ENCODE assay signal across 11 mouse cellular contexts in the genomic region with DNA sequence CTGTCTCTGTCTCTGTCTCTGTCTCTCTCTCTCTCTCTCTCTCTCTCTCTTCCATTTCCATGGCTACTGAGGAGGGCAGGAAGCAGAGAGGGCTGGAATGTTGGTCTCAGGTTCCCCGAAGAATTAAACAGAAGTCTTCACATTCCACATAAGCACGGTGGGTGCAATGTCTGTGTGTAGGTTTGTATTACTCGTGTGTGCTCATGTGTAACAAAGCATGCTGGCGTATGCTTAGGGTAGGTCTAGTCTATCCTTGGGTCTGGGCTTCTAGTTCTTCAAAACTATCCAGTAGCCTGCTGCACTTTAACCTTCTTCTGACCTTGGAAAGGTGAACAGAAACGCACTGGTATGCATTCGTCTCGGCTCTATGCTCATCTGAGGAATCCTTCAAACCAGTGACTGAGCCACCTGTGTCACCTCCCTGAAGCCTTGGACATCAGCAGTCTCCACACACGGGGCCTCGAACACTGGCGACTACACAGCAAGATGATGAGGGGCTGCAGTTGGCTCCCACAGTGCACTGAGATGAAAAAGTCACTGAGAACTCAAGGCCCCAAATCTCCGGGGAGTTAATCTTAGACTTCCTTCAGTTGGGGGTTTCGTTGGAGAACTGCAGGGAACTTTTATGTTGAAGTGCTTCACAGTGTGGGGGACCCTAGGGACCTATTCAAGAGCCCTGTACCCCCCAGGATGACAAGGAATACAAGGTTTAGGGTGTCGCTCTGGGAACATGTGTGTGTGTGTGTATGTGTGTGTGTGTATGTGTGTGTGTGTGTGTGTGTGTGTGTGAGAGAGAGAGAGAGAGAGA.
DNase-seq lines count a peak whose midpoint lies in the region; ATAC-seq and TF ChIP-seq lines count a peak whose summit lies in the region.
"Had no signal": no experiment of that assay in that cellular context is flagged by ENCODE, and none has a peak within 500 bp of the region (broad histone marks: within the 10 kb centered on the region; RNA-seq: fewer than 3 reads in every experiment).

No protein-coding gene starts in this region.

- peaks cover 31% of the 10 kb centered on the region for H3K79me2 ChIP-seq in myocyte (ENCODE audit: control insufficient read depth, insufficient read depth)

- no peaks in the 10 kb centered on the region for H3K27me3 ChIP-seq in forebrain, embryonic 10.5 days (ENCODE audit: poor library complexity, severe bottlenecking)
- no peaks in the 10 kb centered on the region for H3K27me3 ChIP-seq in forebrain, embryonic 16.5 days (replicated peaks; ENCODE audit: control insufficient read depth, insufficient read depth, low read length)
- H3K27me3 ChIP-seq in lung, embryonic 15.5 days = no peaks in the 10 kb centered on the region
- H3K27me3 ChIP-seq in forebrain, embryonic 14.5 days (replicated peaks; ENCODE audit: control insufficient read depth, insufficient read depth, low read length) = no peaks in the 10 kb centered on the region
- no peaks in the 10 kb centered on the region for H3K27me3 ChIP-seq in myocyte (ENCODE audit: control insufficient read depth, insufficient read depth, insufficient read length)

- no peak overlapping the region for H3K9ac ChIP-seq in forebrain, embryonic 16.5 days (replicated peaks; ENCODE audit: low read depth, low read length)
- no peak overlapping the region for H3K9ac ChIP-seq in lung, embryonic 15.5 days
- H3K9ac ChIP-seq in forebrain, embryonic 14.5 days (ENCODE audit: low read length) = no peak overlapping the region

- 62% methylated on average over 13 of the region's 13 CpGs for WGBS in forebrain, embryonic 10.5 days
- 60% methylated on average over 13 of the region's 13 CpGs for WGBS in forebrain, embryonic 16.5 days
- 47% methylated on average over 13 of the region's 13 CpGs for WGBS in lung, embryonic 15.5 days
- 67% methylated on average over 13 of the region's 13 CpGs for WGBS in forebrain, embryonic 14.5 days

- no peak for ATAC-seq in forebrain, embryonic 16.5 days
- no peak for ATAC-seq in lung, embryonic 15.5 days (ENCODE audit: borderline replicate concordance, extremely low read depth, low FRiP score, low TSS enrichment)
- ATAC-seq in forebrain, embryonic 14.5 days = no peak

- no peak overlapping the region for H3K4me3 ChIP-seq in forebrain, embryonic 10.5 days
- no peak overlapping the region for H3K4me3 ChIP-seq in forebrain, embryonic 16.5 days (replicated peaks; ENCODE audit: low read length)
- no peak overlapping the region for H3K4me3 ChIP-seq in lung, embryonic 15.5 days
- no peak overlapping the region for H3K4me3 ChIP-seq in forebrain, embryonic 14.5 days (ENCODE audit: low read depth, low read length)
- no peak overlapping the region for H3K4me3 ChIP-seq in myocyte
- H3K4me3 ChIP-seq: heart, adult 2 months had no signal

- H3ac ChIP-seq in myocyte (ENCODE audit: control insufficient read depth, insufficient read length) = no peak overlapping the region

- peak overlapping the region; percentile 70 for H3K27ac ChIP-seq in forebrain, embryonic 10.5 days
- no peak overlapping the region for H3K27ac ChIP-seq in forebrain, embryonic 16.5 days (ENCODE audit: low read length)
- peak overlapping the region; percentile 74 for H3K27ac ChIP-seq in lung, embryonic 15.5 days
- 0 out of 2 replicates have a peak overlapping the region, but pooled peaks have one; percentile 48 for H3K27ac ChIP-seq in forebrain, embryonic 14.5 days (ENCODE audit: low read depth, low read length)

- DNase-seq in forebrain, embryonic 10.5 days (ENCODE audit: extremely low spot score, low spot score) = no peak
- no peak for DNase-seq in lung, postnatal 10 days
- DNase-seq in forebrain, embryonic 14.5 days (ENCODE audit: low spot score) = no peak
- DNase-seq in adrenal gland, postnatal 25 days = no peak
- DNase-seq in left cerebral cortex, adult 11 months (ENCODE audit: low spot score) = no peak
- DNase-seq: lung, postnatal 36 days; right cerebral cortex, postnatal 14 days had no signal

- peaks cover 45% of the 10 kb centered on the region for H3K36me3 ChIP-seq in forebrain, embryonic 10.5 days (replicated peaks)
- no peaks in the 10 kb centered on the region for H3K36me3 ChIP-seq in forebrain, embryonic 16.5 days (ENCODE audit: control insufficient read depth, insufficient read depth)
- H3K36me3 ChIP-seq in lung, embryonic 15.5 days = no peaks in the 10 kb centered on the region
- no peaks in the 10 kb centered on the region for H3K36me3 ChIP-seq in forebrain, embryonic 14.5 days (ENCODE audit: control insufficient read depth, insufficient read depth, low read length)
- no peaks in the 10 kb centered on the region for H3K36me3 ChIP-seq in myocyte (ENCODE audit: control insufficient read depth, insufficient read depth)

- peaks cover 83% of the 10 kb centered on the region for H3K4me1 ChIP-seq in forebrain, embryonic 10.5 days
- peaks cover 27% of the 10 kb centered on the region for H3K4me1 ChIP-seq in forebrain, embryonic 16.5 days (replicated peaks; ENCODE audit: control insufficient read depth, insufficient read depth, low read length)
- H3K4me1 ChIP-seq in lung, embryonic 15.5 days = peaks cover 53% of the 10 kb centered on the region
- H3K4me1 ChIP-seq in forebrain, embryonic 14.5 days (ENCODE audit: control insufficient read depth, insufficient read depth, low read length) = peaks cover 31% of the 10 kb centered on the region

- no peak overlapping the region for H3K4me2 ChIP-seq in forebrain, embryonic 16.5 days (ENCODE audit: low read length)
- no peak overlapping the region for H3K4me2 ChIP-seq in lung, embryonic 15.5 days
- no peak overlapping the region for H3K4me2 ChIP-seq in forebrain, embryonic 14.5 days (ENCODE audit: low read length)
- H3K4me2 ChIP-seq in myocyte (ENCODE audit: low read depth) = peak overlapping the region; percentile 14

- no peak for TF ChIP-seq POLR2A in myocyte (IDR thresholded peaks at IDR 0.05; ENCODE audit: insufficient read length, low read depth)

- no peaks in the 10 kb centered on the region for H3K9me3 ChIP-seq in forebrain, embryonic 10.5 days
- no peaks in the 10 kb centered on the region for H3K9me3 ChIP-seq in forebrain, embryonic 16.5 days (ENCODE audit: control insufficient read depth, low read length)
- H3K9me3 ChIP-seq in lung, embryonic 15.5 days = no peaks in the 10 kb centered on the region
- no peaks in the 10 kb centered on the region for H3K9me3 ChIP-seq in forebrain, embryonic 14.5 days (replicated peaks; ENCODE audit: control insufficient read depth, low read length)

TF ChIP-seq in myocyte, 11 proteins besides CTCF, POLR2A, EP300 and RAD21:
- no peak for TF ChIP-seq USF1 (IDR thresholded peaks at IDR 0.05; ENCODE audit: low read depth)
- no peak for TF ChIP-seq REST (IDR thresholded peaks at IDR 0.05; ENCODE audit: insufficient read depth, insufficient read length)
- TF ChIP-seq CEBPB (IDR thresholded peaks at IDR 0.05; ENCODE audit: insufficient read depth, poor library complexity, severe bottlenecking) = no peak
- no peak for TF ChIP-seq E2F4 (IDR thresholded peaks at IDR 0.05; ENCODE audit: insufficient read depth)
- TF ChIP-seq POLR2AphosphoS2 (IDR thresholded peaks at IDR 0.05; ENCODE audit: insufficient read length, low read depth) = no peak
- TF ChIP-seq TCF3 (IDR thresholded peaks at IDR 0.05; ENCODE audit: insufficient read length, low read depth) = no peak
- TF ChIP-seq MYOG (IDR thresholded peaks at IDR 0.05; ENCODE audit: control insufficient read depth in 1 of 3, insufficient read depth in 1 of 3, insufficient read length in 2 of 3, low read depth in 2 of 3) = no peak
- TF ChIP-seq MAX (IDR thresholded peaks at IDR 0.05; ENCODE audit: low read depth) = no peak
- TF ChIP-seq MYOD1 (IDR thresholded peaks at IDR 0.05; ENCODE audit: control insufficient read depth in 1 of 3, insufficient read length in 2 of 3, low read depth in 2 of 3) = no peak
- TF ChIP-seq SRF (IDR thresholded peaks at IDR 0.05; ENCODE audit: control insufficient read depth, insufficient read length, low read depth) = no peak
- TF ChIP-seq TCF12 (IDR thresholded peaks at IDR 0.05; ENCODE audit: insufficient read depth, poor library complexity, severe bottlenecking) = no peak
